Mouse (Mus musculus) bone marrow macrophage, adult 2 months (primary cell): Measurements from ENCODE around the gene Tgfbr2. TPM values are rescaled to one million over a fixed set of nuclear protein-coding genes. Genes with fewer than 3 reads are reported as not detected.

Experiments used
- H3K27ac ChIP-seq: 2 replicates; pipeline ENCODE4 v1.5.1; 2012; ENCODE audit warnings: low read depth, low read length; ENCODE audit not compliant: insufficient read depth
- H3K4me1 ChIP-seq: 2 replicates; pipeline ENCODE4 v1.6.1; 2012; ENCODE audit warnings: low read length; ENCODE audit not compliant: control insufficient read depth, insufficient read depth
- H3K4me3 ChIP-seq: 2 replicates; pipeline ENCODE4 v1.5.1; 2012; ENCODE audit warnings: mild to moderate bottlenecking, low read length, moderate library complexity; ENCODE audit not compliant: insufficient read depth
- CTCF ChIP-seq: IDR thresholded peaks from 2 replicates; pipeline ENCODE4 v1.5.1; 2012; ENCODE audit warnings: low read depth, mild to moderate bottlenecking, low read length, moderate library complexity
- POLR2A ChIP-seq: IDR thresholded peaks from 2 replicates; pipeline ENCODE4 v1.6.1; 2012; ENCODE audit warnings: mild to moderate bottlenecking, low read depth, low read length, borderline replicate concordance
- polyA plus RNA-seq: library from polyadenylated mRNA; stranded (reverse); fragments of >200 nt; gene quantifications from 2 replicates; pipeline ENCODE4 v1.2.4, GENCODE M21; 2012; ENCODE audit not compliant: missing spikeins, insufficient read depth, insufficient read length

Gene Tgfbr2
- polyA plus RNA-seq, 1 experiment: 79.7 TPM

DNA sequence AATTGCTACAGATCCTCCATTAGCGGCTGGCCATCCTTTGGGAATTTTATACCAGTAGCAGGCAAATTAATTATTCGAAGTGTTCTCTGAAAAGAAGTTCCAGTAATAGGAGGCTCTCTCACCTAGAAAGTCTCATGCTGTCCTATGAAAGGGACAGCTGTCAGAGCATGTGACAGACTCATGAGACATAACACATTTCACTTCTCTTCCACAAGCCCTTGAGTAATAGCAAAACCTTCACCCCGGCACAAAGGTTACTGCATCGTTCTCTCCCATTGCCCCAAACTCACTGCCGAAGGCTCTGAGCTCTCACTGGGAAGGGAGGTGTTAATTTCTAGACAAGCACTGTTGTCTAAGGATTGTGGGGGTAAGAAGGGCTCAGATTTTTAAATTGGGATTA lies 38.3 kb downstream of the Tgfbr2 start:
- H3K4me3 ChIP-seq: no peak overlapping the region
- TF ChIP-seq CTCF (no peak), POLR2A (no peak)
- H3K4me1 ChIP-seq: peaks cover 80% of the 10 kb centered on the region
- peak overlapping the region; percentile 77 for H3K27ac ChIP-seq

DNA sequence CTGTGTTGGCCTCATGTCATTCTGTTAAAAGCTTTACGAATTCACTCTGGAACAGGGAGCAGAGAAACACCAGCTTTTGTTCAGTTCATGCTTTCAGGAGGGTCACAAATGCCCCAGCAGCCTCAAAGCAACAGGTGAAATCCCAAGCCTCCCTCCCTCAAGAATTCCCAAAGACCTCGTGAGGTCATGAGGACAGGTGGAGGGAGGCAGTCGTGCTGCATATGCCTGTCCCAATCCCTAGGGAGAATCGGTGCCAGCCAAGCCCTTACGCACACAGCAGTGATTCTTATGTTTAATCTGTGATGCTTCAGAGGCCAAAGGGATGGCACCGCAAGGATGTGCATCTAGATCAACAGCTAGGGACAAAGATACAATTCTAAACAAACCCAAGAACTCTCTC lies 39.0 kb downstream of the Tgfbr2 start:
- no peak for TF ChIP-seq POLR2A
- TF ChIP-seq CTCF: no peak
- Histone ChIP-seq H3K4me3 (no peak overlapping the region), H3K4me1 (peaks cover 84% of the 10 kb centered on the region), H3K27ac (peak overlapping the region; percentile 77)

DNA sequence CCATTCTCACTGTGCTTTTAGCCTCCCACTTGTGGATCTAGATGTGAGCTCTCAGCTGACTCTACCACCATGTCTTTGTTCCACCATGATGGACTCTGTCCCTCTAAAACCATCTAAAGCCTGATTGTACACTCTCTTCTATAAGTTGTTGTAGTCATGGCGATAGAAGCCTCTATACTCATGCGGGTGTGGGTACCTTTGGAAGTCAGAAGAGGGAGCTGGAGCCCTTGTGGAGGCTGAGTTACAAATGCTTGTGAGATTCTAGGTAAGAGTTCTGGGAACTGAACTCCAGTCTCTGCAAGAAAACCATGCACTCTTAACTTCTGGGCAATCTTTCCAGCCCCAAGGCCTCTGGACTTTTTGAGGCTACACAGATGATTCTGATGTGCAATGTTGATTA lies 40.7 kb downstream of the Tgfbr2 start:
- H3K4me1 ChIP-seq: peaks cover 87% of the 10 kb centered on the region
- H3K27ac ChIP-seq: peak overlapping the region; percentile 76
- no peak overlapping the region for H3K4me3 ChIP-seq
- TF ChIP-seq POLR2A (no peak), CTCF (no peak)

DNA sequence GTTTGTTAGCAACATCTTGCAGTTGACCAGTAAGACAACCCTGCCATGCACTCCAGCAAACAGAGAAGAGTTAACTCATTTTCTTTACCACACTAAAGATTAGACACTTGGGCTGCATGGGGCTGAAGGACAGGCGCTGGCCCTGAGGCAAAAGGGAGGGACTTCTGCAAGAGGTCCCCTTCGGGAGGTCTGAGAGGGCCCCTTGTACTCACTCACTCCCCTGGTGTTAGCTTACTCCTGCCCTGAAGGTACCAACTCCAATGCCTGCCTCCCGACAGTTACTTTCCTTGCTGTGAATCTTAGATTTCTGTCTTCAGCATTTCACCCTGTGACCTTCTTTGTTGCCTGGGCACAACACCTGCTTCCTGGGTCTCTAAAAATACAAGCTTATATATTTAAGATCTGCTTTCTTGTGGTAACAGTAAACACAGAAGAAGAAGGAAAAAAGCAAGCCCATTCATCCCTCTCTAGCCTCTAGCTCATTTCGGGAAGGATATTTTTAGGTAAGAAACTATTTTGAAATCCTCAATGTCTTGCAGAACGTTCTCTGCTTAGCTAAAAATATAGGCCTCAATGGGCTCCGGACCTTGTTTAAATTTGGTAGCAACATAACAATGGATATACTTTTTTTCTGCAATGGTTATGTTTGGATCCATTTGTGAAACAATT lies 41.7 kb downstream of the Tgfbr2 start:
- peak overlapping the region; percentile 91 for H3K27ac ChIP-seq
- peaks cover 77% of the 10 kb centered on the region for H3K4me1 ChIP-seq
- no peak overlapping the region for H3K4me3 ChIP-seq
- no peak for TF ChIP-seq POLR2A
- no peak for TF ChIP-seq CTCF

DNA sequence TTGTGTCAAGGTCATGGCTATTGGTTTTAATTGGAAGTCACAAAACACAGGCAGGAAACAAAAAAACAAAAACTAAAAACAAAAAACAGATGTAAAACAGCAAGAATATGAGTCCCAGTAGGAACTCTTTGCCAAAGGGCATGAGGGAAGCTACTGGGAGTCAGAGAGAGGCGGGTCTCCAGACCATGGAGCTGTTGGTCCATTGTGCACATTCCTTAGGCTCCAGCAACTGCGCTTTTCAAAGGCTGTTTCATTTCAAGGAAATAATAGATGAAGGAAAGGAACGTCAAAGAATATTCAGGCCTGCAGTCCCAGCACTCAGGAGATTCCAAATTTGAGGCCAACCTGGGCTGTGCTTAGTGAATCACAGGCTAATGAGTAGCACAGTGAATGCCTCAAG lies 46.3 kb downstream of the Tgfbr2 start:
- peaks cover 56% of the 10 kb centered on the region for H3K4me1 ChIP-seq
- TF ChIP-seq CTCF (no peak), POLR2A (no peak)
- no peak overlapping the region for H3K4me3 ChIP-seq
- H3K27ac ChIP-seq: no peak overlapping the region

DNA sequence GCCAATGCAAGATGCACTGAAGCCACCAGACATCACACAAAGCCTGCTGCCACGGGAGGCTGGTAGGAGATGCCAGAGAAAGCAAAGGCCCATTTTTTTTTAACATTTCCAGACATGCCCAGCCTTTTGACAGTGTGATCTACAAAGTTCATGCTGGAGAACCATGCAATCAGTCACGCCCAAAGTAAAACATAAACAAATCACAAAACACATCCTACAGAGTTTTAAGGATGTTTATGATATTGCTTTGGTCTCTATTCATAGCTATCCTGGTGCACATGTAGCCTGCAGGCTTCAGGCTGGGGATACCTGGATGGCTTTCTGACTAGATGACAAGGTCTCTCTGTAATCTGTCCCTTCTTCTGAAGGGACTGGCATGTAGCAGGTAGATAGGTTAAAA lies 46.8 kb downstream of the Tgfbr2 start:
- Histone ChIP-seq H3K4me3 (no peak overlapping the region), H3K4me1 (peaks cover 57% of the 10 kb centered on the region), H3K27ac (no peak overlapping the region)
- TF ChIP-seq CTCF (no peak), POLR2A (no peak)

DNA sequence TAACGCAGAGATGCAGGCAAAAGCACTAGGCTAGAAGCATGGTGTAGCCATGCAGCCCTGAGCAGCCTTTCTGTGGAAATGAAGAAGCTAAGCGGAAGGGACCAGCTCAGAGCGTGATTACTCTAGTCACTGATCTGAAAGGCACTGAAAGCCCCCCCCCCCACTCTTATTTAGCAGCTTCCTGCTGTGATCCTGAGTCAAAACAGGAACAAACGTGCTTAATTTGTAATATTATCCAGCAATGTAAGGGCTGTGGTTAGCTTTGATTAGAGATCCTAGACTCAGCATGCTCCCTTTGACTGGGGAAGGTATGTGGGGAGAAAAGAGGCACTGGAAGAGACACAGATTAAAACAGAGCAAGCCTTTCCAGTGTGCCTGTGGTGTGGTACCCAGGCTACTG lies 48.7 kb downstream of the Tgfbr2 start:
- Histone ChIP-seq H3K4me1 (peaks cover 61% of the 10 kb centered on the region), H3K4me3 (no peak overlapping the region), H3K27ac (peak overlapping the region; percentile 47)
- TF ChIP-seq POLR2A (no peak), CTCF (no peak)

DNA sequence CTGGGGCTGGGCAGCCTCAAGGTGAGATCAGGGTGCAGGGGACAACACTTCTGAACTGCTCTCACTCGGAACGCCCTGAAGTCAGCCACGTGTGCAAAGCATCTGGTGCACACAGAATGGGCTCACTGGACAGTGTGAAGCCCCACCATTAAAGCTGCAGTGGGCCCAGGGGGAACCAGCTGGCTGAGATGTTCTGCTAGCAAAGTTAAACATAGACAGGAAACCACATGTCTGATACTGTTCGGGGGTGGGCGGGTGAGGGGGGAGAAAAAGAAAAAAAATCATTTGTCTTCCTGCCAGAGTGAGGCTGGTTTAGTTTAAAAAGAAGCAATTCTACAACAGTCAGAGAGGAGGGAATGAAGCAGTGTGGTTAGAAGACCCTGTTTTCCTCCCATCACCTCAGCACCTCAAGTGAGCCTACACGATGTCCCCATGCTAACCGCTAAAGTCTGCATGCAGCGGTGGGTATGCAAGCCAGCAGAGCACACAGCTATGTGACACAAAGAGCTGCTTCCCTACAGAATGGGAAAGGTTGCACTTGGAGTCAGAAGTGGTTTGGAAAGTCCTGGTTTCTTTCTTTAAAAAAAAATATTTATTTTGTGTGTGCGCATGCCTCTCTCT lies 52.1 kb downstream of the Tgfbr2 start:
- Histone ChIP-seq H3K27ac (peak overlapping the region; percentile 84), H3K4me3 (no peak overlapping the region), H3K4me1 (peaks cover 42% of the 10 kb centered on the region)
- TF ChIP-seq CTCF (no peak), POLR2A (no peak)

DNA sequence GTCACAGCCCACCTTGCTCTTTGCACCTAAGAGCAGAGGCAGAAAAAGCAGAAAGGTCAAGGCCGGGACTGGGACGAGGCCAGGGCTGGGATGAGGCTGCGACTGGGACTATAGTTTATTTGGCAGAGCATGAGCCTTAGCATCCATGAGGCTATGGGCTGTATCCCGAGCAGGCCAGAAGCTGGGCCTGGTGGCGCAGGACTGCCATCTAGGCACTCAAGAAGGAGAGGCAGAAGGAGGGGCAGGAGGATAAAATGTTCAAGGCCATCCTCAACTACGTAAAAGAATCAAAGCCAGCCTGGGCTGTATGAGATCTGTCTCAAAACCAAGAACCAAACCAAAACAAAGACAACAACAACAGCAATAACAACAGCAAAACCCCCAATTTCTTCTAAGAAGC lies 52.6 kb downstream of the Tgfbr2 start:
- TF ChIP-seq CTCF: no peak
- no peak for TF ChIP-seq POLR2A

DNA sequence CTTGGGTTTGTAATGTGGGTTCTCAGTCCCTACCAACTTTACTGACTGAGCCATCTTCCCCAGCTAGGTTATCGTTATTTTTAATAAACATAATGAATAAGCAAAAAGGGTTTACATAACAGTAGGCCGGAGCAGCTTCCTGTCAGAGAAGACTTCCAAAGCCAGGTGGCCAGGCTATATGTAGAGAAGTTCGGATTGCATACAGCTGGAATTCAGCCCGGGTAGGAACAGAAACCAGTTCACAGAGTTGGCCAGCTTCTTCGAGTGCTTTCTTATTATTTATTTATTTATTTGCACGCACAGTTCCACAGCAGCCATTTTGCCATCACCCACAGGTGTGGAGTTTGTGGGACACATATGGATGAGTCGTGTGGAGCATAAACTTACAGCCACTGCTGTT lies 53.7 kb downstream of the Tgfbr2 start:
- TF ChIP-seq POLR2A: no peak
- no peak for TF ChIP-seq CTCF
- no peak overlapping the region for H3K4me3 ChIP-seq
- peaks cover 32% of the 10 kb centered on the region for H3K4me1 ChIP-seq
- H3K27ac ChIP-seq: no peak overlapping the region

More for the DNA sequence above, 52.6 kb downstream of the Tgfbr2 start:
- Histone ChIP-seq H3K4me3 (no peak overlapping the region), H3K4me1 (peaks cover 41% of the 10 kb centered on the region), H3K27ac (no peak overlapping the region)
